Mouse (Mus musculus): ENCODE results near the gene Ubap1. TPM values are rescaled to one million over a fixed set of nuclear protein-coding genes. Genes with fewer than 3 reads are reported as not detected.

Ubap1 gene
- polyA plus RNA-seq, 1 experiment from 2014 or later: 55.9 TPM

- no peak overlapping the region for H3K4me3 ChIP-seq (replicated peaks)
- no peak for ATAC-seq (ENCODE audit: insufficient number of reproducible peaks, insufficient read depth, low FRiP score, low TSS enrichment, low read depth)
- peaks cover 6% of the 10 kb centered on the region; the same call in 1 of the 2 replicates for H3K36me3 ChIP-seq
- no peak overlapping the region for H3K4me2 ChIP-seq
- no peak overlapping the region for H3K27ac ChIP-seq
- 87% methylated on average over 5 of the region's 5 CpGs for WGBS
- H3K27me3 ChIP-seq: no peaks in the 10 kb centered on the region
- no peaks in the 10 kb centered on the region for H3K9me3 ChIP-seq
- H3K9ac ChIP-seq (replicated peaks): no peak overlapping the region
- no peaks in the 10 kb centered on the region for H3K4me1 ChIP-seq (replicated peaks)
These were observed 90.1 kb downstream of the Ubap1 start for GRCm38 (mm10) chr4:41438931-41439330.

Other genes starting within 250 kb of the Ubap1 start
- 24.6 and 29.8 TPM in 2 replicates for gene Nol6, start 224.5 kb upstream of the Ubap1 start, polyA plus RNA-seq (2016; fragmentation: Nextera tagmentation; extraction: Ambion mirVana)
- 106 and 120 TPM in 2 replicates for gene Ube2r2, start 213.3 kb upstream of the Ubap1 start, polyA plus RNA-seq (2016; fragmentation: Nextera tagmentation; extraction: Ambion mirVana)
- 69.7 and 74.3 TPM in 2 replicates for gene Ubap2, start 73.9 kb upstream of the Ubap1 start, polyA plus RNA-seq (2016; fragmentation: Nextera tagmentation; extraction: Ambion mirVana)
- 52.0 and 57.7 TPM in 2 replicates for gene Dcaf12, start 34.1 kb upstream of the Ubap1 start, polyA plus RNA-seq (2016; fragmentation: Nextera tagmentation; extraction: Ambion mirVana)
- gene Kif24, start 115.9 kb downstream of the Ubap1 start, polyA plus RNA-seq (2016; fragmentation: Nextera tagmentation; extraction: Ambion mirVana): 11.6 and 11.7 TPM in 2 replicates
- 49.9 and 50.1 TPM in 2 replicates for gene Nudt2, start 116.2 kb downstream of the Ubap1 start, polyA plus RNA-seq (2016; fragmentation: Nextera tagmentation; extraction: Ambion mirVana)
- 2.3 and 3.1 TPM in 2 replicates for gene AI464131, start 154.1 kb downstream of the Ubap1 start, polyA plus RNA-seq (2016; fragmentation: Nextera tagmentation; extraction: Ambion mirVana)
- gene 1110017D15Rik, start 168.3 kb downstream of the Ubap1 start, polyA plus RNA-seq (2016; fragmentation: Nextera tagmentation; extraction: Ambion mirVana): 1.5 TPM in 2 replicates
- 2.0 and 2.4 TPM in 2 replicates for gene Fam219a, start 220.5 kb downstream of the Ubap1 start, polyA plus RNA-seq (2016; fragmentation: Nextera tagmentation; extraction: Ambion mirVana)
- 0.35 and 0.48 TPM in 2 replicates for gene Dnaic1, start 220.8 kb downstream of the Ubap1 start, polyA plus RNA-seq (2016; fragmentation: Nextera tagmentation; extraction: Ambion mirVana)

Data from limb, embryonic 12.5 days (tissue).